Mouse (Mus musculus) cerebellum, adult 9-11 months (tissue): ENCODE data around the gene Mrps15.

Experiments
- DNase-seq: peaks from one replicate; pipeline ENCODE4 v3.0.0; 2022

Gene Mrps15

GRCm38 (mm10) chr4:126079266-126079665 lies 32.5 kb downstream of the Mrps15 start:
- DNase-seq: no peak

GRCm38 (mm10) chr4:126081601-126082000 lies 34.9 kb downstream of the Mrps15 start:
- no peak for DNase-seq

- no peak for DNase-seq
Measured at GRCm38 (mm10) chr4:126083021-126083420, 36.3 kb downstream of the Mrps15 start.

- DNase-seq: no peak
Measured at GRCm38 (mm10) chr4:126084382-126084781, 37.7 kb downstream of the Mrps15 start.

- DNase-seq: peak; percentile 87
Measured at GRCm38 (mm10) chr4:126085996-126086576, 39.4 kb downstream of the Mrps15 start.

GRCm38 (mm10) chr4:126090101-126090847 lies 43.5 kb downstream of the Mrps15 start:
- no peak for DNase-seq

GRCm38 (mm10) chr4:126090848-126091124 lies 44.1 kb downstream of the Mrps15 start:
- DNase-seq: no peak

GRCm38 (mm10) chr4:126091873-126092272 lies 45.1 kb downstream of the Mrps15 start:
- DNase-seq: no peak

- peak; percentile 26 for DNase-seq
Measured at GRCm38 (mm10) chr4:126095622-126096430, 49.1 kb downstream of the Mrps15 start.

- DNase-seq: peak; percentile 94
Measured at GRCm38 (mm10) chr4:126096464-126097111, 49.9 kb downstream of the Mrps15 start, which contains the start of gene Lsm10. TSS of gene Lsm10 (plus strand) at chr4:126096623.

- peak; percentile 62 for DNase-seq
Measured at GRCm38 (mm10) chr4:126097711-126098253, 51.1 kb downstream of the Mrps15 start.

- no peak for DNase-seq
Measured at GRCm38 (mm10) chr4:126099365-126099764, 52.6 kb downstream of the Mrps15 start.

- DNase-seq: no peak
Measured at GRCm38 (mm10) chr4:126100764-126101163, 54.0 kb downstream of the Mrps15 start.

- DNase-seq: peak; percentile 62
Measured at GRCm38 (mm10) chr4:126102061-126102841, 55.5 kb downstream of the Mrps15 start.

GRCm38 (mm10) chr4:126103057-126103581 lies 56.4 kb downstream of the Mrps15 start:
- DNase-seq: peak; percentile 88

GRCm38 (mm10) chr4:126103590-126104068 lies 56.9 kb downstream of the Mrps15 start, which contains the start of gene Stk40:
TSS of gene Stk40 (plus strand) at chr4:126103957.
- DNase-seq: peak; percentile 97

GRCm38 (mm10) chr4:126104261-126105075 lies 57.7 kb downstream of the Mrps15 start:
- peak; percentile 86 for DNase-seq
